Mouse (Mus musculus): ENCODE data around the gene Id2.

DNA sequence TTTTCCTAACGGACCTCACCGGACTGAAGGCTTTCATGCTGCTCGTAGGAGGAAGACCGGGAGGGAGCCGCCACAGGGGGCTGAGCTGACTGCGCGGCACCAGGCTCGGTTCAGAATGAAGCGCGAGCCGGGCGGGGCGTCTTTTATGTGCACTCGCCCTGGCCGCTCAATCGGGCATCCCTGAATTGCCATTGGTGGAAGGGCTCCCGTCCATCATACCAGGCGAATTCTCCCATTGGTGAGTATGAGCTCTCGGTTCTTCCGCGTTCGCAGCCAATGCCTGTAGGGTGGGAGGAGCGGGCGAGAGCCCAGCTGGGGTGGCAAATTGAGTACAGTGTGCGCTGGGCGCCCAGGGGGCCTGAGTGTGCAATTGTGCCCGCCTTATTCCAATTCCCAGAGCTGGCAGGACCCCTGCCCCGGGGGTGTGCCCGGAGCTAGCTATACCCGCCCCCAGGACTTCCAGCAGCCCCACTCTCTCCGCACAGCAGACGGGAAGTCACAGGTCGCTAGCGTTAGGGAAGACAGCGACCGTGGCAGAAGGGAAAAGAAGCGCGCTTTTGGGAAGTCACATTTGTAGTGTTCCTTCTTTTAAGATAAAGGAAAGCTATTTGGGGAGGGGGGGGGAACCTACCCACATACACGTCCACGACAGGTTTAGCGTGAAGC lies 833 bp downstream of the Id2 start:
- no peak for TF ChIP-seq CTCF (IDR thresholded peaks at IDR 0.05; ENCODE audit: low read depth, low read length)
- peak; percentile 98 for TF ChIP-seq POLR2A (IDR thresholded peaks at IDR 0.05; ENCODE audit: extremely low read depth, insufficient read depth, low read length)

All from liver, adult 2 months (tissue).